Mouse (Mus musculus) MEL (cell line): ENCODE measurements at regions not wholly inside any gene's neighbourhood (a gene's known extent, or its start where the extent isn't known, plus 50 kb on each side); places are given as distances from the start of the nearest gene placed in this dataset.

Experiments
- DNase-seq: peaks from one replicate; pipeline ENCODE4 v3.0.0; 2011; ENCODE audit warnings: low read depth, low spot score
- H3K27ac ChIP-seq: 2 replicates; pipeline ENCODE4 v1.5.1; 2012; ENCODE audit warnings: low read depth, mild to moderate bottlenecking, control low read depth, low read length, moderate library complexity; ENCODE audit not compliant: control insufficient read depth
- H3K27me3 ChIP-seq, 2 experiments: fragments of 150-350 bp in 1 of 2; sonication (generic) in 1 of 2; 2 replicates each; pipeline ENCODE4 v1.6.1; 2012; ENCODE audit warnings: low read length in 2 of 2, mild to moderate bottlenecking in 2 of 2, improper control_type of control experiment in 1 of 2, moderate library complexity in 1 of 2; ENCODE audit not compliant: insufficient read depth in 2 of 2, control insufficient read depth in 1 of 2
- H3K36me3 ChIP-seq, 2 experiments: 2 replicates each; pipeline ENCODE4 v1.6.1; 2012 to 2014; ENCODE audit warnings: low read length in 2 of 2, improper control_type of control experiment in 1 of 2, inconsistent platforms in 1 of 2, mild to moderate bottlenecking in 1 of 2; ENCODE audit not compliant: insufficient read depth in 2 of 2, control insufficient read depth in 1 of 2
- H3K4me1 ChIP-seq, 2 experiments: fragments of 150-350 bp in 1 of 2; sonication (generic) in 1 of 2; 2 replicates each; pipeline ENCODE4 v1.6.1; 2012; ENCODE audit warnings: low read length in 2 of 2, improper control_type of control experiment in 1 of 2, mild to moderate bottlenecking in 1 of 2; ENCODE audit not compliant: insufficient read depth in 2 of 2, control insufficient read depth in 1 of 2
- H3K4me3 ChIP-seq, 2 experiments: fragments of 150-350 bp in 1 of 2; sonication (generic) in 1 of 2; 2 replicates each; pipeline ENCODE4 v1.5.1; 2012; ENCODE audit warnings: low read depth in 2 of 2, low read length in 2 of 2, mild to moderate bottlenecking in 2 of 2, moderate library complexity in 2 of 2, control low read depth in 1 of 2, improper control_type of control experiment in 1 of 2; ENCODE audit not compliant: control insufficient read depth in 1 of 2, insufficient read depth in 1 of 2
- H3K79me2 ChIP-seq: 2 replicates; pipeline ENCODE4 v1.6.1; 2012; ENCODE audit warnings: mild to moderate bottlenecking, low read length, moderate library complexity; ENCODE audit not compliant: control insufficient read depth, poor library complexity, insufficient read depth
- H3K9ac ChIP-seq: 2 replicates; pipeline ENCODE4 v1.6.1; 2012; ENCODE audit warnings: low read depth, mild to moderate bottlenecking, control low read depth, low read length, moderate library complexity; ENCODE audit not compliant: control insufficient read depth, poor library complexity, severe bottlenecking
- H3K9me3 ChIP-seq: fragments of 150-350 bp; sonication (generic); replicated peaks from 2 replicates; pipeline ENCODE4 v1.6.1; 2012; ENCODE audit warnings: mild to moderate bottlenecking, low read length, improper control_type of control experiment, moderate library complexity; ENCODE audit not compliant: insufficient read depth
- CHD2 ChIP-seq: IDR thresholded peaks from 2 replicates; pipeline ENCODE4 v1.6.1; 2011; ENCODE audit warnings: low read length, improper control_type of control experiment
- CTCF ChIP-seq, 3 experiments: IDR thresholded peaks in 2 of 3; conservative IDR thresholded peaks in 1 of 3; 2 replicates each; pipeline ENCODE4 v1.5.1; 2011 to 2012; ENCODE audit warnings: low read length in 3 of 3, low read depth in 2 of 3, mild to moderate bottlenecking in 2 of 3, improper control_type of control experiment in 1 of 3, inconsistent platforms in 1 of 3, mixed read lengths in 1 of 3, moderate library complexity in 1 of 3; ENCODE audit not compliant: control insufficient read depth in 1 of 3, insufficient read depth in 1 of 3, poor library complexity in 1 of 3, severe bottlenecking in 1 of 3
- E2F4 ChIP-seq: IDR thresholded peaks from 2 replicates; pipeline ENCODE4 v1.6.1; 2011; ENCODE audit warnings: low read depth, low read length, improper control_type of control experiment, borderline replicate concordance
- ELF1 ChIP-seq: IDR thresholded peaks from 2 replicates; pipeline ENCODE4 v1.6.1; 2014; ENCODE audit warnings: low read depth, mild to moderate bottlenecking, inconsistent platforms, low read length, improper control_type of control experiment, moderate library complexity
- GATA1 ChIP-seq: IDR thresholded peaks from 2 replicates; pipeline ENCODE4 v1.6.1; 2011; ENCODE audit warnings: low read depth, low read length, improper control_type of control experiment
- MAFK ChIP-seq: IDR thresholded peaks from 2 replicates; pipeline ENCODE4 v1.6.1; 2011; ENCODE audit warnings: low read depth, mild to moderate bottlenecking, low read length, improper control_type of control experiment, borderline replicate concordance
- MAZ ChIP-seq: IDR thresholded peaks from 2 replicates; pipeline ENCODE4 v1.6.1; 2012; ENCODE audit warnings: low read depth, mild to moderate bottlenecking, inconsistent platforms, low read length, improper control_type of control experiment
- MEF2A ChIP-seq: IDR thresholded peaks from 2 replicates; pipeline ENCODE4 v1.6.1; 2014; ENCODE audit warnings: low read depth, mild to moderate bottlenecking, inconsistent platforms, low read length, improper control_type of control experiment; ENCODE audit not compliant: poor library complexity, insufficient replicate concordance, severe bottlenecking; ENCODE audit errors: extremely low read depth
- MYC ChIP-seq: IDR thresholded peaks from 2 replicates; pipeline ENCODE4 v1.6.1; 2011; ENCODE audit warnings: low read depth, mild to moderate bottlenecking, low read length, improper control_type of control experiment, moderate library complexity
- POLR2AphosphoS2 ChIP-seq: IDR thresholded peaks from 2 replicates; pipeline ENCODE4 v1.6.1; 2011; ENCODE audit warnings: low read length, improper control_type of control experiment
- POLR2AphosphoS5 ChIP-seq: IDR thresholded peaks from 2 replicates; pipeline ENCODE4 v1.6.1; 2012; ENCODE audit warnings: low read depth, borderline replicate concordance, mild to moderate bottlenecking, inconsistent platforms, low read length, moderate library complexity, mixed read lengths
- RAD21 ChIP-seq: IDR thresholded peaks from 2 replicates; pipeline ENCODE4 v1.6.1; 2011; ENCODE audit warnings: mild to moderate bottlenecking, low read depth, low read length, improper control_type of control experiment
- RCOR1 ChIP-seq: IDR thresholded peaks from 2 replicates; pipeline ENCODE4 v1.6.1; 2012; ENCODE audit warnings: low read depth, mild to moderate bottlenecking, inconsistent platforms, low read length, improper control_type of control experiment
- SIN3A ChIP-seq: IDR thresholded peaks from 2 replicates; pipeline ENCODE4 v1.6.1; 2012; ENCODE audit warnings: low read length, improper control_type of control experiment, inconsistent platforms
- TAL1 ChIP-seq: IDR thresholded peaks from 2 replicates; pipeline ENCODE4 v1.6.1; 2012; ENCODE audit warnings: mild to moderate bottlenecking, inconsistent platforms, low read length, moderate library complexity, mixed read lengths
- TBP ChIP-seq: IDR thresholded peaks from 2 replicates; pipeline ENCODE4 v1.8.0; 2011; ENCODE audit warnings: low read depth, low read length, improper control_type of control experiment
- TCF12 ChIP-seq: IDR thresholded peaks from 2 replicates; pipeline ENCODE4 v1.6.1; 2014; ENCODE audit warnings: low read depth, mild to moderate bottlenecking, inconsistent platforms, low read length, improper control_type of control experiment, moderate library complexity
- UBTF ChIP-seq: IDR thresholded peaks from 2 replicates; pipeline ENCODE4 v1.6.1; 2012; ENCODE audit warnings: low read depth, mild to moderate bottlenecking, inconsistent platforms, low read length, improper control_type of control experiment, moderate library complexity, borderline replicate concordance; ENCODE audit not compliant: insufficient read depth

DNA sequence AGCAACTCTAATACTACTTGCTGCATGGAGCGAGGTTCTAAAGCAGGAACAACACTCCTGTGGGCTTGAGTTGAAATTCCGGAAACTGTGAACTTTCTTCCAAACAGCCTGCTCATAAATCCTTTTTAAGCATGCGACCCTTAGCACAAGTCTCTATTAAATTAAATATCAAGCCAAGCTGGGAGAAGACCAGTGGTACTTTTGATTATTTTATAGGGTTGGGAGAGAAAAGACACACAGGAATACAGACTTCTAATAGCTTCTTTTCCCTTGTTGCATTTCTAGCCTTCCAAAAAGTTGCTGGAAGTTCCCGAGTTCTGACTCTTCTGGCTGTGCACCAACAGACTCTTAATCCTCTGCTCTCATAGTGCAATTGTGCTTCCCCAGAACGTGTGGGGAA lies 136.6 kb upstream of the Tom1l1 start:
- Histone ChIP-seq H3K9me3 (no peaks in the 10 kb centered on the region), H3K9ac (no peak overlapping the region), H3K27me3 (no peaks in the 10 kb centered on the region), H3K79me2 (no peaks in the 10 kb centered on the region), H3K36me3 (no peaks in the 10 kb centered on the region), H3K27ac (no peak overlapping the region), H3K4me3 (no peak overlapping the region), H3K4me1 (no peaks in the 10 kb centered on the region)
- TF ChIP-seq MEF2A = no peak
- no peak for TF ChIP-seq RAD21
- no peak for TF ChIP-seq E2F4
- no peak for TF ChIP-seq RCOR1
- no peak for TF ChIP-seq MAFK
- TF ChIP-seq CTCF (IDR thresholded peaks at IDR 0.05 in 2 of 3, conservative IDR thresholded peaks at IDR 0.05 in 1 of 3; ENCODE audit: control insufficient read depth in 1 of 3, insufficient read depth in 1 of 3, low read depth in 2 of 3, low read length in 3 of 3, poor library complexity in 1 of 3, severe bottlenecking in 1 of 3) = no peak
- no peak for TF ChIP-seq POLR2AphosphoS5
- TF ChIP-seq CHD2 = no peak
- TF ChIP-seq UBTF = no peak
- no peak for TF ChIP-seq SIN3A
- no peak for TF ChIP-seq MYC
- DNase-seq = no peak

- Histone ChIP-seq H3K9ac (no peak overlapping the region), H3K4me1 (no peaks in the 10 kb centered on the region), H3K4me3 (no peak overlapping the region), H3K36me3 (no peaks in the 10 kb centered on the region), H3K9me3 (no peaks in the 10 kb centered on the region), H3K27me3 (no peaks in the 10 kb centered on the region), H3K79me2 (no peaks in the 10 kb centered on the region), H3K27ac (no peak overlapping the region)
- TF ChIP-seq TCF12 (no peak), POLR2AphosphoS2 (no peak), CTCF (IDR thresholded peaks at IDR 0.05 in 2 of 3, conservative IDR thresholded peaks at IDR 0.05 in 1 of 3; ENCODE audit: control insufficient read depth in 1 of 3, insufficient read depth in 1 of 3, low read depth in 2 of 3, low read length in 3 of 3, poor library complexity in 1 of 3, severe bottlenecking in 1 of 3) (no peak), MYC (no peak), MAZ (no peak), MAFK (no peak), ELF1 (no peak), TBP (no peak), E2F4 (no peak), TAL1 (no peak), GATA1 (no peak), CHD2 (no peak)
- DNase-seq = no peak
Measured at GRCm38 (mm10) chr11:90816727-90817126, 128.6 kb upstream of the Tom1l1 start.
